Mouse (Mus musculus) G1E (cell line): ENCODE measurements around the gene Cdc37.

Source experiments
- CTCF ChIP-seq: IDR thresholded peaks from 2 replicates; pipeline ENCODE4 v1.5.1; 2012; ENCODE audit warnings: low read depth, low read length, inconsistent platforms, mixed read lengths
- POLR2AphosphoS5 ChIP-seq: IDR thresholded peaks from 2 replicates; pipeline ENCODE4 v1.6.1; 2012; ENCODE audit warnings: low read depth, low read length, inconsistent platforms; ENCODE audit not compliant: insufficient replicate concordance
- TAL1 ChIP-seq: conservative IDR thresholded peaks from 2 replicates; pipeline ENCODE4 v1.6.1; 2012; ENCODE audit warnings: low read depth, low read length, inconsistent platforms, mixed read lengths

DNA sequence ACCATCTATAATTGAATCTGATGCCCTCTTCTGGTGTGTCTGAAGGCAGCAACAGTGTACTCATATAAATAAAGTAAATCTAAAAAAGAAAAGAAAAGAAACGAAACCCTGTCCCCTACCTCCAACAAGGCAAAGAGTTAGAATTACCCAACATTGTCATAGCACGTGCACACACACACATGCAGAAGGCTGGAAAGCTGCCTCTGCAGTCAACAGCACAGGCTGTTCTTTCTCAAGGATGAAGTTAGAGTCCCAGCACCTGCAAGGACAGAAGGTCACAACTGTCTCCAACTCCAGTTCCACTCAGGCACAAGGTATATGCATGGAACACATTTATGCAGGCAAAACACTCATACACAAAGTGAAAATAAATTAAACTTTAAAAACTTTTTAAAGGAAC is 47.7 kb downstream of the Cdc37 start:
- TF ChIP-seq POLR2AphosphoS5 (no peak), CTCF (no peak), TAL1 (no peak)
